Mouse (Mus musculus) hindbrain, embryonic 11.5 days (tissue): ENCODE measurements at regions not wholly inside any gene's neighbourhood (a gene's known extent, or its start where the extent isn't known, plus 50 kb on each side); places are given as distances from the start of the nearest gene placed in this dataset.

Source experiments
- ATAC-seq: fragments of 200-750 bp; cut with Nextera tagmentation; 2 replicates; pipeline ENCODE4 v1.8.0; 2017; ENCODE audit warnings: mild to moderate bottlenecking, moderate TSS enrichment, moderate library complexity; ENCODE audit not compliant: low FRiP score
- DNase-seq: peaks from one replicate; pipeline ENCODE4 v3.0.0-alpha.2; 2015; ENCODE audit warnings: low spot score
- H3K27ac ChIP-seq: fragments of 300-500 bp; sonication (generic); 2 replicates; pipeline ENCODE4 v1.5.1; 2014; ENCODE audit warnings: mild to moderate bottlenecking, low read depth, low read length
- H3K27me3 ChIP-seq: fragments of 300-500 bp; sonication (generic); 2 replicates; pipeline ENCODE4 v1.6.1; 2014; ENCODE audit warnings: mild to moderate bottlenecking, low read length, moderate library complexity, mixed read lengths; ENCODE audit not compliant: control insufficient read depth, insufficient read depth
- H3K36me3 ChIP-seq: fragments of 300-500 bp; sonication (generic); 2 replicates; pipeline ENCODE4 v1.6.1; 2014; ENCODE audit warnings: mild to moderate bottlenecking, low read length, moderate library complexity, mixed read lengths; ENCODE audit not compliant: control insufficient read depth, insufficient read depth
- H3K4me1 ChIP-seq: fragments of 300-500 bp; sonication (generic); replicated peaks from 2 replicates; pipeline ENCODE4 v1.6.1; 2014; ENCODE audit warnings: low read length, mixed read lengths; ENCODE audit not compliant: control insufficient read depth, insufficient read depth
- H3K4me2 ChIP-seq: fragments of 300-500 bp; sonication (generic); replicated peaks from 2 replicates; pipeline ENCODE4 v1.6.1; 2014; ENCODE audit warnings: mild to moderate bottlenecking, low read depth, low read length
- H3K4me3 ChIP-seq: fragments of 300-500 bp; sonication (generic); 2 replicates; pipeline ENCODE4 v1.5.1; 2014; ENCODE audit warnings: low read depth, low read length
- H3K9ac ChIP-seq: fragments of 300-500 bp; sonication (generic); 2 replicates; pipeline ENCODE4 v1.6.1; 2014; ENCODE audit warnings: low read depth, low read length
- H3K9me3 ChIP-seq: fragments of 300-500 bp; sonication (generic); 2 replicates; pipeline ENCODE4 v1.6.1; 2016; ENCODE audit warnings: low read length; ENCODE audit not compliant: control insufficient read depth
- WGBS: fragments of 180-500 bp; shearing (Covaris S2); extraction: QIAGEN DNeasy Blood & Tissue Kit; methylation state at CpG from one replicate; pipeline ENCODE4 v1.1.7; 2014; 5-methylcytosine and 5-hydroxymethylcytosine counted together

GRCm38 (mm10) chr2:148327552-148327951 lies 67.6 kb upstream of the Sstr4 start:
- Histone ChIP-seq H3K9ac (no peak overlapping the region), H3K36me3 (no peaks in the 10 kb centered on the region), H3K4me2 (no peak overlapping the region), H3K27me3 (no peaks in the 10 kb centered on the region), H3K9me3 (no peaks in the 10 kb centered on the region), H3K4me3 (no peak overlapping the region), H3K4me1 (no peaks in the 10 kb centered on the region), H3K27ac (no peak overlapping the region)
- 85% methylated on average over 1 of the region's 1 CpGs for WGBS
- no peak for ATAC-seq
- DNase-seq = no peak

GRCm38 (mm10) chr2:148330368-148330767 lies 64.8 kb upstream of the Sstr4 start:
- no peak overlapping the region for H3K27ac ChIP-seq
- no peaks in the 10 kb centered on the region for H3K36me3 ChIP-seq
- H3K4me3 ChIP-seq = no peak overlapping the region
- no peaks in the 10 kb centered on the region for H3K27me3 ChIP-seq
- DNase-seq (no peak), ATAC-seq (no peak)
- WGBS = 81% methylated on average over 2 of the region's 2 CpGs
- H3K9ac ChIP-seq = no peak overlapping the region
- no peak overlapping the region for H3K4me2 ChIP-seq
- no peaks in the 10 kb centered on the region for H3K4me1 ChIP-seq
- H3K9me3 ChIP-seq = no peaks in the 10 kb centered on the region

DNA sequence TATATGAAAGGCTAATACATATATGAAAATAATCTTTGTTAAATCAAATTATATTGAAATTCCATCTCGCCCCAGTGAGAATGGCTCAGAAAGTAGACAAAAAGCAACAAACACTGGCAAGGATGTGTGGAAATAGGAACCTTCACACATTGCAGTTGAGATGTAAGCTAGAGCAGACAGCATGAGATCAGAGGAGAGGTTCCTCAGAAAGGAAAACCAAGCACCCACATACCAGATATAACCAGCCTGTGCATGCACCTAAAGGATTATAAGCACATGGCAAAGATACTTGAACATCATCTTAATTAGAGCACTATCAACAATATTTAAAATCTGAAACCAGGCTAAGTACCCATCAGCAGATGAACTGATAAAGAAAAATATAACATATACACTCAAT lies 60.6 kb upstream of the Sstr4 start:
- no peaks in the 10 kb centered on the region for H3K36me3 ChIP-seq
- no peak overlapping the region for H3K4me2 ChIP-seq
- no peaks in the 10 kb centered on the region for H3K9me3 ChIP-seq
- no peaks in the 10 kb centered on the region for H3K4me1 ChIP-seq
- H3K27me3 ChIP-seq = no peaks in the 10 kb centered on the region
- H3K27ac ChIP-seq = no peak overlapping the region
- H3K4me3 ChIP-seq = no peak overlapping the region
- H3K9ac ChIP-seq = no peak overlapping the region
- WGBS = 87% methylated on average over 1 of the region's 1 CpGs
- DNase-seq (no peak), ATAC-seq (no peak)

GRCm38 (mm10) chr2:148336626-148337025 lies 58.5 kb upstream of the Sstr4 start:
- Histone ChIP-seq H3K4me3 (no peak overlapping the region), H3K9ac (no peak overlapping the region), H3K4me1 (no peaks in the 10 kb centered on the region), H3K4me2 (no peak overlapping the region), H3K36me3 (no peaks in the 10 kb centered on the region), H3K9me3 (no peaks in the 10 kb centered on the region), H3K27ac (no peak overlapping the region), H3K27me3 (no peaks in the 10 kb centered on the region)
- ATAC-seq (no peak), DNase-seq (no peak)
- 87% methylated on average over 2 of the region's 2 CpGs for WGBS

GRCm38 (mm10) chr2:148338308-148338768 lies 56.8 kb upstream of the Sstr4 start:
- Histone ChIP-seq H3K9ac (no peak overlapping the region), H3K27ac (no peak overlapping the region), H3K36me3 (no peaks in the 10 kb centered on the region), H3K4me3 (no peak overlapping the region), H3K9me3 (no peaks in the 10 kb centered on the region), H3K27me3 (no peaks in the 10 kb centered on the region), H3K4me2 (no peak overlapping the region), H3K4me1 (no peaks in the 10 kb centered on the region)
- DNase-seq (no peak), ATAC-seq (peak; percentile 43; the same call in 1 of the 2 replicates)
- 54% methylated on average over 6 of the region's 6 CpGs for WGBS

DNA sequence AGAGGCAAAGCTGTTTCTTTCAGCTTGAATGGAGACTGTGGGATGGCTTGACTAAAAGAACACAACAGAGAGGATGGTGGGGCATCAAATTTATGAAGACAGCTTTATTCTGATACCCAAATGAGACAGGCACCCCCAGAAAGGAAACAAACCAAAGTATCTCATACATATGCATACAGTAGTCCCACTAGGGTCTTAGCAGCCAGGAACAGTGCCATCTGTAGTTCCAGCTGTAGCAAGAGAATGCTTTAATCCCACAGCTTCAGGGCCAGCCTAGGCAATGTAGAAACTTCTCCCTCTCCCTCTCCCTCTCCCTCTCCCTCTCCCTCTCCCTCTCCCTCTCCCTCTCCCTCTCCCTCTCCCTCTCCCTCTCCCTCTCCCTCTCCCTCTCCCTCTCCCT lies 56.2 kb upstream of the Sstr4 start:
- ATAC-seq (no peak), DNase-seq (no peak)

DNA sequence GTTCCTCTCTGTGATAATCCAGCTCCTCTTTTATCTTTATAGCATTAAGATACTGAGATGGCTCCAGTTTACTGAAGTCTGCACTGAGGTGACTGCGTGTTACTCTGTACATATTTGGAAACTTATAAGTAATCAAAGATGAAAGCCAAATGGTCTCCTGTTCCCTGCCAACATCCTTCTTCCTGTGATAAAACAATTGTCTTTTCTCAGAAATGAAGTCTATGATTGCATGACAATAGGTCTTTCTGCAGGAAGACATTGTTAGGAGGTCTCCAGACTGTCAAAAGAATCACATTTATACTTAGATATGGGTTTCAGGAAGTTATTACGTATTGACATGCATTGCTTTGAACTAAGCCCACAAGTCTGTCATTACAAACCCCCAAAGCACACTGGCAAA lies 51.0 kb upstream of the Sstr4 start:
- H3K36me3 ChIP-seq = no peaks in the 10 kb centered on the region
- no peak overlapping the region for H3K4me2 ChIP-seq
- no peak overlapping the region for H3K9ac ChIP-seq
- no peaks in the 10 kb centered on the region for H3K27me3 ChIP-seq
- DNase-seq (no peak), ATAC-seq (no peak)
- WGBS = 84% methylated on average over 2 of the region's 2 CpGs
- H3K27ac ChIP-seq = no peak overlapping the region
- H3K9me3 ChIP-seq = no peaks in the 10 kb centered on the region
- no peaks in the 10 kb centered on the region for H3K4me1 ChIP-seq
- H3K4me3 ChIP-seq = no peak overlapping the region

More for the DNA sequence above, 56.2 kb upstream of the Sstr4 start:
- Histone ChIP-seq H3K4me3 (no peak overlapping the region), H3K27ac (no peak overlapping the region), H3K9me3 (no peaks in the 10 kb centered on the region), H3K4me1 (no peaks in the 10 kb centered on the region), H3K36me3 (no peaks in the 10 kb centered on the region), H3K4me2 (no peak overlapping the region), H3K27me3 (no peaks in the 10 kb centered on the region), H3K9ac (no peak overlapping the region)
